In genomic region chr5:75281510-75281909, GRCm38 (mm10) we compare ENCODE assay signal across 19 mouse cellular contexts.
DNase-seq lines count a peak whose midpoint lies in the region; ATAC-seq and TF ChIP-seq lines count a peak whose summit lies in the region.
"Had no signal": no experiment of that assay in that cellular context is flagged by ENCODE, and none has a peak within 500 bp of the region (broad histone marks: within the 10 kb centered on the region; RNA-seq: fewer than 3 reads in every experiment).

No protein-coding gene starts in this region.

- H3K4me3 ChIP-seq in G1E (ENCODE audit: low read depth, low read length): peak overlapping the region; percentile 64; the same call in 1 of the 2 replicates
- H3K4me3 ChIP-seq in liver, embryonic 12.5 days: no peak overlapping the region
- H3K4me3 ChIP-seq in liver, embryonic 16.5 days (ENCODE audit: low read depth, low read length): no peak overlapping the region
- H3K4me3 ChIP-seq in gastrocnemius, adult 2 months: no peak overlapping the region
- H3K4me3 ChIP-seq: embryonic facial prominence, embryonic 13.5 days; forebrain, embryonic 13.5 days; heart, embryonic 12.5 days; hindbrain, embryonic 12.5 days had no signal

- DNase-seq in G1E (ENCODE audit: low spot score): no peak
- DNase-seq in kidney, postnatal 36 days: no peak
- DNase-seq in cerebellum, postnatal 10 days: no peak
- no peak for DNase-seq in layer of hippocampus, postnatal 25 days (ENCODE audit: extremely low spot score in 1 of 2, low spot score in 1 of 2)
- no peak for DNase-seq in gastrocnemius, adult 2 months
- DNase-seq: adrenal gland, postnatal 14 days; cerebellum, adult 11-12 months; cerebellum, adult 9-10 months; cerebellum, postnatal 36 days; forebrain, postnatal 0 days; gastrocnemius, postnatal 25 days had no signal

- no peaks in the 10 kb centered on the region for H3K36me3 ChIP-seq in G1E (replicated peaks)
- H3K36me3 ChIP-seq in liver, embryonic 12.5 days: no peaks in the 10 kb centered on the region
- H3K36me3 ChIP-seq in liver, embryonic 16.5 days (ENCODE audit: control insufficient read depth, insufficient read depth): no peaks in the 10 kb centered on the region
- H3K36me3 ChIP-seq: embryonic facial prominence, embryonic 13.5 days; heart, embryonic 12.5 days; hindbrain, embryonic 12.5 days had no signal

- peaks cover 86% of the 10 kb centered on the region for H3K4me1 ChIP-seq in G1E (ENCODE audit: insufficient read depth, low read depth, low read length)
- H3K4me1 ChIP-seq in liver, embryonic 12.5 days: peaks cover 57% of the 10 kb centered on the region
- peaks cover 10% of the 10 kb centered on the region for H3K4me1 ChIP-seq in liver, embryonic 16.5 days (ENCODE audit: control insufficient read depth, low read depth, low read length)
- H3K4me1 ChIP-seq: forebrain, embryonic 13.5 days had no signal

- peak overlapping the region; percentile 30; the same call in 1 of the 2 replicates for H3K27ac ChIP-seq in liver, embryonic 12.5 days
- 0 out of 2 replicates have a peak overlapping the region, but pooled peaks have one; percentile 1 for H3K27ac ChIP-seq in liver, embryonic 16.5 days (ENCODE audit: low read length)
- no peak overlapping the region for H3K27ac ChIP-seq in gastrocnemius, adult 2 months
- H3K27ac ChIP-seq: embryonic facial prominence, embryonic 13.5 days; forebrain, embryonic 13.5 days; hindbrain, embryonic 12.5 days; hindbrain, postnatal 0 days had no signal

- H3K4me2 ChIP-seq in liver, embryonic 12.5 days: peak overlapping the region; percentile 22
- H3K4me2 ChIP-seq in liver, embryonic 16.5 days (ENCODE audit: low read depth, low read length): no peak overlapping the region
- H3K4me2 ChIP-seq: embryonic facial prominence, embryonic 13.5 days; forebrain, embryonic 13.5 days; heart, embryonic 12.5 days; hindbrain, embryonic 12.5 days had no signal

- H3K9ac ChIP-seq in liver, embryonic 12.5 days: no peak overlapping the region
- no peak overlapping the region for H3K9ac ChIP-seq in liver, embryonic 16.5 days (ENCODE audit: low read depth, low read length)
- H3K9ac ChIP-seq: embryonic facial prominence, embryonic 13.5 days; forebrain, embryonic 13.5 days; forebrain, postnatal 0 days; heart, embryonic 12.5 days; hindbrain, embryonic 12.5 days had no signal

- H3K27me3 ChIP-seq in G1E (ENCODE audit: insufficient read depth, low read length): no peaks in the 10 kb centered on the region
- no peaks in the 10 kb centered on the region for H3K27me3 ChIP-seq in liver, embryonic 12.5 days (replicated peaks)
- no peaks in the 10 kb centered on the region for H3K27me3 ChIP-seq in liver, embryonic 16.5 days (ENCODE audit: control insufficient read depth, insufficient read depth, low read depth, low read length)
- H3K27me3 ChIP-seq: CH12.LX; embryonic facial prominence, embryonic 13.5 days; forebrain, embryonic 13.5 days; hindbrain, embryonic 12.5 days had no signal

- no peak for ATAC-seq in G1E (ENCODE audit: extremely low read depth, insufficient number of reproducible peaks, low FRiP score, poor library complexity, severe bottlenecking)
- peak; percentile 54 for ATAC-seq in liver, embryonic 12.5 days
- ATAC-seq in liver, embryonic 16.5 days (ENCODE audit: low read depth): peak; percentile 51; the same call in 1 of the 2 replicates
- ATAC-seq: forebrain, embryonic 13.5 days; forebrain, postnatal 0 days; hindbrain, postnatal 0 days had no signal

- intact Hi-C loops in gastrocnemius, adult 2 months (cut with DNase I): no loop called here

- TF ChIP-seq CTCF in G1E (IDR thresholded peaks at IDR 0.05; ENCODE audit: low read depth, low read length): no peak
- TF ChIP-seq CTCF in gastrocnemius, adult 2 months (IDR thresholded peaks at IDR 0.05): no peak

- no peaks in the 10 kb centered on the region for H3K9me3 ChIP-seq in G1E (replicated peaks)
- H3K9me3 ChIP-seq in liver, embryonic 12.5 days (replicated peaks): no peaks in the 10 kb centered on the region
- H3K9me3 ChIP-seq in liver, embryonic 16.5 days (replicated peaks; ENCODE audit: control insufficient read depth, low read length): no peaks in the 10 kb centered on the region
- H3K9me3 ChIP-seq: embryonic facial prominence, embryonic 13.5 days; forebrain, embryonic 13.5 days; heart, embryonic 12.5 days; hindbrain, embryonic 12.5 days had no signal

- 36% methylated on average over 7 of the region's 7 CpGs for WGBS in liver, embryonic 12.5 days (ENCODE audit: insufficient replicate concordance)
- 27% methylated on average over 7 of the region's 7 CpGs for WGBS in liver, embryonic 16.5 days (ENCODE audit: insufficient replicate concordance)
